Mouse (Mus musculus) embryo, embryonic 10 days (tissue): ENCODE measurements around the gene Spi1.

Experiments used
- DNase-seq: peaks from one replicate; pipeline ENCODE4 v3.0.0-alpha.2; 2015; ENCODE audit warnings: low spot score

Gene Spi1

GRCm38 (mm10) chr2:91125101-91125500 lies 42.9 kb downstream of the Spi1 start:
- DNase-seq: no peak

GRCm38 (mm10) chr2:91128761-91129160 lies 46.6 kb downstream of the Spi1 start:
- no peak for DNase-seq

- no peak for DNase-seq
These were observed 47.9 kb downstream of the Spi1 start for GRCm38 (mm10) chr2:91130126-91130525.

- DNase-seq: no peak
These were observed 49.1 kb downstream of the Spi1 start for GRCm38 (mm10) chr2:91131251-91131650.

- no peak for DNase-seq
These were observed 49.8 kb downstream of the Spi1 start for GRCm38 (mm10) chr2:91132035-91132434.

GRCm38 (mm10) chr2:91136513-91137412 lies 54.6 kb downstream of the Spi1 start:
- DNase-seq: no peak

- no peak for DNase-seq
These were observed 55.3 kb downstream of the Spi1 start for GRCm38 (mm10) chr2:91137481-91137880.

GRCm38 (mm10) chr2:91139311-91139710 lies 57.1 kb downstream of the Spi1 start:
- no peak for DNase-seq

- no peak for DNase-seq
These were observed 57.6 kb downstream of the Spi1 start for GRCm38 (mm10) chr2:91139764-91140163.

GRCm38 (mm10) chr2:91142920-91143319 lies 60.7 kb downstream of the Spi1 start:
- DNase-seq: no peak

- DNase-seq: no peak
These were observed 61.2 kb downstream of the Spi1 start for GRCm38 (mm10) chr2:91143401-91143800.

GRCm38 (mm10) chr2:91148101-91148500 lies 65.9 kb downstream of the Spi1 start:
- no peak for DNase-seq

GRCm38 (mm10) chr2:91151331-91151730 lies 69.1 kb downstream of the Spi1 start:
- no peak for DNase-seq

GRCm38 (mm10) chr2:91152885-91153377 lies 70.7 kb downstream of the Spi1 start:
- no peak for DNase-seq

GRCm38 (mm10) chr2:91154091-91154490 lies 71.9 kb downstream of the Spi1 start:
- DNase-seq: no peak

- DNase-seq: no peak
These were observed 75.0 kb downstream of the Spi1 start for GRCm38 (mm10) chr2:91157002-91157752.

- DNase-seq: no peak
These were observed 78.4 kb downstream of the Spi1 start for GRCm38 (mm10) chr2:91160591-91160990.

- DNase-seq: no peak
These were observed 80.8 kb downstream of the Spi1 start for GRCm38 (mm10) chr2:91162952-91163351.

GRCm38 (mm10) chr2:91163532-91163931 lies 81.3 kb downstream of the Spi1 start:
- DNase-seq: no peak

GRCm38 (mm10) chr2:91164991-91165390 lies 82.8 kb downstream of the Spi1 start:
- no peak for DNase-seq
